Mouse (Mus musculus): Measurements from ENCODE around the gene Tomm6. TPM values are rescaled to one million over a fixed set of nuclear protein-coding genes. Genes with fewer than 3 reads are reported as not detected.

Tomm6 gene
- polyA plus RNA-seq, 1 experiment: 101 TPM

- no peak overlapping the region for H3K4me3 ChIP-seq (replicated peaks; ENCODE audit: extremely low read depth, low read depth, low read length)
- WGBS: 61% methylated on average over 16 of the region's 22 CpGs
- no peak for DNase-seq
- no peaks in the 10 kb centered on the region for H3K4me1 ChIP-seq (ENCODE audit: control insufficient read depth, insufficient read depth, low read length)
- TF ChIP-seq CTCF (IDR thresholded peaks at IDR 0.05; ENCODE audit: insufficient read depth, low read length) (no peak), POLR2A (IDR thresholded peaks at IDR 0.05; ENCODE audit: borderline replicate concordance, extremely low read depth, low read depth, low read length) (no peak)
These were observed 24.8 kb upstream of the Tomm6 start for GRCm38 (mm10) chr17:47712889-47713571.

- TF ChIP-seq CTCF (IDR thresholded peaks at IDR 0.05; ENCODE audit: insufficient read depth, low read length): no peak
- no peak for TF ChIP-seq POLR2A (IDR thresholded peaks at IDR 0.05; ENCODE audit: borderline replicate concordance, extremely low read depth, low read depth, low read length)
- no peaks in the 10 kb centered on the region for H3K4me1 ChIP-seq (ENCODE audit: control insufficient read depth, insufficient read depth, low read length)
- no peak overlapping the region for H3K4me3 ChIP-seq (replicated peaks; ENCODE audit: extremely low read depth, low read depth, low read length)
- DNase-seq: no peak
- 48% methylated on average over 6 of the region's 6 CpGs for WGBS
These were observed 23.7 kb upstream of the Tomm6 start for GRCm38 (mm10) chr17:47711883-47712282.

- DNase-seq: no peak
- H3K4me3 ChIP-seq (replicated peaks; ENCODE audit: extremely low read depth, low read depth, low read length): no peak overlapping the region
- TF ChIP-seq POLR2A (IDR thresholded peaks at IDR 0.05; ENCODE audit: borderline replicate concordance, extremely low read depth, low read depth, low read length): no peak
- 68% methylated on average over 3 of the region's 3 CpGs for WGBS
- H3K4me1 ChIP-seq (ENCODE audit: control insufficient read depth, insufficient read depth, low read length): no peaks in the 10 kb centered on the region
These were observed 21.9 kb upstream of the Tomm6 start for GRCm38 (mm10) chr17:47710036-47710435.

GRCm38 (mm10) chr17:47708972-47709371 lies 20.8 kb upstream of the Tomm6 start:
- no peak for DNase-seq
- no peak for TF ChIP-seq CTCF (IDR thresholded peaks at IDR 0.05; ENCODE audit: insufficient read depth, low read length)
- 60% methylated on average over 4 of the region's 4 CpGs for WGBS
- Histone ChIP-seq H3K4me3 (replicated peaks; ENCODE audit: extremely low read depth, low read depth, low read length) (no peak overlapping the region), H3K4me1 (ENCODE audit: control insufficient read depth, insufficient read depth, low read length) (no peaks in the 10 kb centered on the region)

- Histone ChIP-seq H3K4me1 (ENCODE audit: control insufficient read depth, insufficient read depth, low read length) (no peaks in the 10 kb centered on the region), H3K4me3 (replicated peaks; ENCODE audit: extremely low read depth, low read depth, low read length) (no peak overlapping the region)
- DNase-seq: no peak
- TF ChIP-seq POLR2A (IDR thresholded peaks at IDR 0.05; ENCODE audit: borderline replicate concordance, extremely low read depth, low read depth, low read length): no peak
- no peak for TF ChIP-seq CTCF (IDR thresholded peaks at IDR 0.05; ENCODE audit: insufficient read depth, low read length)
- WGBS: 73% methylated on average over 3 of the region's 3 CpGs
These were observed 19.8 kb upstream of the Tomm6 start for GRCm38 (mm10) chr17:47707961-47708360.

- no peaks in the 10 kb centered on the region for H3K4me1 ChIP-seq (ENCODE audit: control insufficient read depth, insufficient read depth, low read length)
- TF ChIP-seq POLR2A (IDR thresholded peaks at IDR 0.05; ENCODE audit: borderline replicate concordance, extremely low read depth, low read depth, low read length): no peak
- TF ChIP-seq CTCF (IDR thresholded peaks at IDR 0.05; ENCODE audit: insufficient read depth, low read length): no peak
- WGBS: 59% methylated on average over 1 of the region's 1 CpGs
- no peak overlapping the region for H3K4me3 ChIP-seq (replicated peaks; ENCODE audit: extremely low read depth, low read depth, low read length)
- no peak for DNase-seq
These were observed 18.0 kb upstream of the Tomm6 start for GRCm38 (mm10) chr17:47706196-47706595.

- DNase-seq: no peak
- WGBS: 83% methylated on average over 4 of the region's 4 CpGs
- no peak for TF ChIP-seq POLR2A (IDR thresholded peaks at IDR 0.05; ENCODE audit: borderline replicate concordance, extremely low read depth, low read depth, low read length)
- TF ChIP-seq CTCF (IDR thresholded peaks at IDR 0.05; ENCODE audit: insufficient read depth, low read length): no peak
- Histone ChIP-seq H3K4me3 (replicated peaks; ENCODE audit: extremely low read depth, low read depth, low read length) (no peak overlapping the region), H3K4me1 (ENCODE audit: control insufficient read depth, insufficient read depth, low read length) (no peaks in the 10 kb centered on the region)
These were observed 16.5 kb upstream of the Tomm6 start for GRCm38 (mm10) chr17:47704692-47705091.

- H3K4me3 ChIP-seq (replicated peaks; ENCODE audit: extremely low read depth, low read depth, low read length): no peak overlapping the region
- no peak for DNase-seq
- TF ChIP-seq CTCF (IDR thresholded peaks at IDR 0.05; ENCODE audit: insufficient read depth, low read length) (no peak), POLR2A (IDR thresholded peaks at IDR 0.05; ENCODE audit: borderline replicate concordance, extremely low read depth, low read depth, low read length) (no peak)
- no peaks in the 10 kb centered on the region for H3K4me1 ChIP-seq (ENCODE audit: control insufficient read depth, insufficient read depth, low read length)
- 53% methylated on average over 20 of the region's 20 CpGs for WGBS
These were observed 15.4 kb upstream of the Tomm6 start for GRCm38 (mm10) chr17:47703556-47703955.

- no peak for DNase-seq
- Histone ChIP-seq H3K4me3 (replicated peaks; ENCODE audit: extremely low read depth, low read depth, low read length) (no peak overlapping the region), H3K4me1 (ENCODE audit: control insufficient read depth, insufficient read depth, low read length) (no peaks in the 10 kb centered on the region)
- 62% methylated on average over 28 of the region's 28 CpGs for WGBS
- TF ChIP-seq CTCF (IDR thresholded peaks at IDR 0.05; ENCODE audit: insufficient read depth, low read length): no peak
- TF ChIP-seq POLR2A (IDR thresholded peaks at IDR 0.05; ENCODE audit: borderline replicate concordance, extremely low read depth, low read depth, low read length): no peak
These were observed 14.6 kb upstream of the Tomm6 start for GRCm38 (mm10) chr17:47702548-47703345.

- no peak for DNase-seq
- no peaks in the 10 kb centered on the region for H3K4me1 ChIP-seq (ENCODE audit: control insufficient read depth, insufficient read depth, low read length)
- 81% methylated on average over 9 of the region's 9 CpGs for WGBS
- no peak for TF ChIP-seq POLR2A (IDR thresholded peaks at IDR 0.05; ENCODE audit: borderline replicate concordance, extremely low read depth, low read depth, low read length)
- TF ChIP-seq CTCF (IDR thresholded peaks at IDR 0.05; ENCODE audit: insufficient read depth, low read length): no peak
- H3K4me3 ChIP-seq (replicated peaks; ENCODE audit: extremely low read depth, low read depth, low read length): no peak overlapping the region
These were observed 13.6 kb upstream of the Tomm6 start for GRCm38 (mm10) chr17:47701793-47702192.
